Mouse (Mus musculus): ENCODE measurements around the gene Tbxas1. TPM values are rescaled to one million over a fixed set of nuclear protein-coding genes. Genes with fewer than 3 reads are reported as not detected.

Gene Tbxas1
- polyA plus RNA-seq, 1 experiment from 2014 or later = 5.5 TPM

DNA sequence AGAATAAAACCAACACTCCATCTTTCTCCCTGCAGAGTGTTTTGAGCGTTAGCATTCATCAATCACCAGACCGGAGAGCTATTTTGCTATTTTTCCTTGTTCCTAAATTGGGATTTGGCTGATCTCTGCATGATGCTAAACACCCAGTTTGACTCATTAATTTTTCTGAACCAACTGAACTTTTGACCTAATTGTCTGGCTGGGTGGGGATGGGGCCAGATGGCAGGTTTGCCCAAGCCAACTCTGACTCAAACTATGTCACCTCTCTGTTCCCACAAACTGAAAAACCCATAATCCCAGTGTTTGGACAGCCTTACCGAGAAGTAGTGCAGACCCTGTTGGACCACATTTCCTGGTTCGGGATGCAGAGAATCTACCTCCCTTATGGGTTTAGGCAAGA lies 72.1 kb downstream of the Tbxas1 start:
- Histone ChIP-seq H3K4me3 (ENCODE audit: low read depth, low read length) (no peak overlapping the region), H3K4me1 (ENCODE audit: insufficient read depth, low read depth, low read length) (peaks cover 11% of the 10 kb centered on the region; the same call in 1 of the 2 replicates), H3K9ac (replicated peaks; ENCODE audit: low read depth) (no peak overlapping the region), H3K4me2 (replicated peaks; ENCODE audit: low read depth, low read length) (no peak overlapping the region), H3K27ac (ENCODE audit: low read length) (no peak overlapping the region), H3K27me3 (replicated peaks; ENCODE audit: insufficient read depth, low read length) (no peaks in the 10 kb centered on the region), H3K9me3 (ENCODE audit: low read length) (no peaks in the 10 kb centered on the region), H3K36me3 (ENCODE audit: insufficient read depth, low read length) (no peaks in the 10 kb centered on the region)
- ATAC-seq (no peak), DNase-seq (ENCODE audit: low spot score) (no peak)
- 75% methylated on average over 4 of the region's 4 CpGs for WGBS
- no peak for TF ChIP-seq EP300 (IDR thresholded peaks at IDR 0.05)
- no peak for TF ChIP-seq CTCF (IDR thresholded peaks at IDR 0.05)

DNA sequence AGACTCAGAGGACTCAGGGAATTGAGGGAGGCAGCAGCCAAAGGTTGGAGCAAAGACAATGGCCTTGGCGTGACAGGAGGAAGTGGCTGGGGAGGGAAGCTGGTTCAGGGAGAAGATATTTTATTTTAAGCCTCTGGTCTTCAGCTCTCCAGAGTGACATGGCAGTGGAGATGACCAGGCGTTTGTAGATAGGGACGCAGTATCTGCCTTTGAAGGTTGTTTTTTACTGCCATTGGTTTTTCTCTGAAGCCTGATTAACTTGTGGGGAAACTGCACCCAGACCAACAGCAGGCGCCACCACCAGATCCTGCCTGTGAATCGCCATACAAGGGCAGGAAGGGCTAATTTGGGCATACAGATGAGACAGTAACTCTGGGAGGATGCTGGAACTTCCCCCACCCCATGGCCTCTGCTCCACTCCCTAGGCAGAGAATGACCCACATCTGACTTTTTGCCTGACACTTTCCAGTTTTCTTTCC lies 74.5 kb downstream of the Tbxas1 start:
- WGBS = 38% methylated on average over 5 of the region's 5 CpGs
- Histone ChIP-seq H3K9me3 (ENCODE audit: low read length) (no peaks in the 10 kb centered on the region), H3K27ac (ENCODE audit: low read length) (peak overlapping the region; percentile 73), H3K4me2 (replicated peaks; ENCODE audit: low read depth, low read length) (no peak overlapping the region), H3K4me3 (ENCODE audit: low read depth, low read length) (no peak overlapping the region), H3K4me1 (ENCODE audit: insufficient read depth, low read depth, low read length) (peaks cover 11% of the 10 kb centered on the region; the same call in 1 of the 2 replicates), H3K36me3 (ENCODE audit: insufficient read depth, low read length) (no peaks in the 10 kb centered on the region), H3K9ac (replicated peaks; ENCODE audit: low read depth) (no peak overlapping the region), H3K27me3 (replicated peaks; ENCODE audit: insufficient read depth, low read length) (no peaks in the 10 kb centered on the region)
- ATAC-seq (peak; percentile 81), DNase-seq (ENCODE audit: low spot score) (peak; percentile 73)
- peak; percentile 39 for TF ChIP-seq CTCF (IDR thresholded peaks at IDR 0.05)
- TF ChIP-seq EP300 (IDR thresholded peaks at IDR 0.05) = no peak; the same call in 1 of the 2 replicates

DNA sequence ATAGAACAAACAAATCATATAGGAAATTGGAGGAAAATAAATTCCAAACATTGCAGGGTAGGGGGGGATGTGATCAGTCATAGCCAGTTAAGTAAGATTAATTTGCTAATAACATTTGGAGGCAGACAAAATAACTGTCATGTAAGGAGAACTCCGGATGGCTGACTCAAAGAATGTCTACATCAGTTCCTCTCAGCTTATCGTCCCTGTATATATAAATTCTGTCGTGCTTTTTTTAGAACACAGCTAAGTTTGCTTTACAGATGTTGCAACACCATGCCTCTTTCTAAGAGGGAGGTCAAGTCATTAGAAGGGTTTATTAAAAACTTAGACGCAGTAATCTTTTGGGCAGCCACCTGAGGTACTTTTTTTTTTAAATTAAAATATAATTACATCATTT lies 75.1 kb downstream of the Tbxas1 start:
- peak; percentile 82 for DNase-seq (ENCODE audit: low spot score)
- no peaks in the 10 kb centered on the region for H3K36me3 ChIP-seq (ENCODE audit: insufficient read depth, low read length)
- under 1% methylated on average over 4 of the region's 4 CpGs for WGBS
- H3K4me1 ChIP-seq (ENCODE audit: insufficient read depth, low read depth, low read length) = peaks cover 11% of the 10 kb centered on the region; the same call in 1 of the 2 replicates
- no peak overlapping the region for H3K4me2 ChIP-seq (replicated peaks; ENCODE audit: low read depth, low read length)
- no peak overlapping the region for H3K9ac ChIP-seq (replicated peaks; ENCODE audit: low read depth)
- H3K4me3 ChIP-seq (ENCODE audit: low read depth, low read length) = no peak overlapping the region
- TF ChIP-seq EP300 (IDR thresholded peaks at IDR 0.05) = no peak
- TF ChIP-seq CTCF (IDR thresholded peaks at IDR 0.05) = no peak
- peak overlapping the region; percentile 73 for H3K27ac ChIP-seq (ENCODE audit: low read length)
- peak; percentile 71 for ATAC-seq
- no peaks in the 10 kb centered on the region for H3K27me3 ChIP-seq (replicated peaks; ENCODE audit: insufficient read depth, low read length)
- no peaks in the 10 kb centered on the region for H3K9me3 ChIP-seq (ENCODE audit: low read length)

DNA sequence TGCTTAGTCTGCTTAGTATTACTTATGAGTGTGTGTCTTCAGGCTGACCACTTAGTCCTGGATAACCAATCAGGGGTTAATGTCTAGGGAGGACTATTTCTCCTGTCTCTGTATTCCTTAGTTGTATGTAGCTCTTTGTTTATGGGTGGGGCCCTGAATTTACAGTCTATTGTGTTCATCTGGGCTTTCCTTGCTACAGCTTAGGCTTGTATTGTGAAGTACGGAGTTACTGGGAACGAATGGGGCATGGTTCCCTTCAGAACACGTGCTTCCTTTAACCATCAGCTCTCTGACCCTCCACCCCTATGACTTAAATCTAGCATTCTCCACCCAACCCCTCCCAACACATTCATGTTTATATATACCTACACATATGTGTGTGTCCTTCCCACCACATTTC lies 75.6 kb downstream of the Tbxas1 start:
- DNase-seq (ENCODE audit: low spot score) (peak; percentile 74), ATAC-seq (peak; percentile 81)
- TF ChIP-seq EP300 (IDR thresholded peaks at IDR 0.05) = peak; percentile 25
- TF ChIP-seq CTCF (IDR thresholded peaks at IDR 0.05) = no peak

DNA sequence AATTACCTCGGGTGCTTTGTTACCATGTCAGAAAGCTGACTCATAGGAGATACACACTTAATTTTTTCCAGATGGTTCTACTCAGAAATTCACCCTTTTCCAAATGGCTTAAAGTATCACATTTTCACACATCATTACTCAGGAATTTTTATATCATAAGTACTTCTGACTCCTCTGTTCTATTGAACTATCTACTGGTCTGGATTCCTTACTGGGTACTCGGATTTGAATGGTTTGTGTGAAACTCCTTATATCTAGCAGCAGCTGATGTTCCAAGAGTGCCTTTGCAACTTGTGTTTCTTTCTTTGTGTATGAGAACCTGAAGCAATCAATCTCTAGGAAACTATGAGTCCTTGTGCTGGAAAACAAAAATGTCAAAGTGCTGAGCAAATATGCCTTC lies 81.4 kb downstream of the Tbxas1 start:
- Histone ChIP-seq H3K27ac (ENCODE audit: low read length) (no peak overlapping the region), H3K36me3 (ENCODE audit: insufficient read depth, low read length) (no peaks in the 10 kb centered on the region), H3K9ac (replicated peaks; ENCODE audit: low read depth) (no peak overlapping the region), H3K9me3 (ENCODE audit: low read length) (no peaks in the 10 kb centered on the region), H3K4me3 (ENCODE audit: low read depth, low read length) (no peak overlapping the region), H3K4me2 (replicated peaks; ENCODE audit: low read depth, low read length) (no peak overlapping the region), H3K4me1 (ENCODE audit: insufficient read depth, low read depth, low read length) (no peaks in the 10 kb centered on the region), H3K27me3 (replicated peaks; ENCODE audit: insufficient read depth, low read length) (no peaks in the 10 kb centered on the region)
- ATAC-seq = no peak
- DNase-seq (ENCODE audit: low spot score) = no peak
- TF ChIP-seq CTCF (IDR thresholded peaks at IDR 0.05) (no peak), EP300 (IDR thresholded peaks at IDR 0.05) (no peak)
- WGBS = 44% methylated on average over 2 of the region's 2 CpGs

More for the DNA sequence above, 75.6 kb downstream of the Tbxas1 start:
- no peaks in the 10 kb centered on the region for H3K27me3 ChIP-seq (replicated peaks; ENCODE audit: insufficient read depth, low read length)
- no peaks in the 10 kb centered on the region for H3K36me3 ChIP-seq (ENCODE audit: insufficient read depth, low read length)
- WGBS = 38% methylated on average over 3 of the region's 3 CpGs
- H3K9ac ChIP-seq (replicated peaks; ENCODE audit: low read depth) = no peak overlapping the region
- no peak overlapping the region for H3K4me2 ChIP-seq (replicated peaks; ENCODE audit: low read depth, low read length)
- H3K4me3 ChIP-seq (ENCODE audit: low read depth, low read length) = no peak overlapping the region
- H3K27ac ChIP-seq (ENCODE audit: low read length) = 0 out of 2 replicates have a peak overlapping the region, but pooled peaks have one; percentile 73
- no peaks in the 10 kb centered on the region for H3K9me3 ChIP-seq (ENCODE audit: low read length)
- peaks cover 11% of the 10 kb centered on the region; the same call in 1 of the 2 replicates for H3K4me1 ChIP-seq (ENCODE audit: insufficient read depth, low read depth, low read length)

DNA sequence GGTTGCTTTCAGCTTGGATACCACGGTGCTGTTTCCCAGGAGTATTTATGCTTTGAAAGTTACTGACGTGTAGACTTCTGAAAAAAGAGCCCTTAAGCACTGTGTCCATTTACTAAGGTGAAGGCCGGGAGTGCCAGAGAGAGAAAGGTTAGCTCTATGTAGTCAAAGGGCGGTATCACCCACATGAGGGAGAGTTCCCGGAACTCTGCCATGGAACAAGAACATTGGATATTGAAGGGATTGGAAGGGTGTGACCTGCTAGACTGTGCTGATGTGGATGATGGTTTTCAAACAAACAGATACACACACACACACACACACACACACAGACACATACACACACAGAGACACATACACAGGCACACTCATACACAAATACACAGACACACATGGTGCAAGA lies 82.0 kb downstream of the Tbxas1 start:
- no peak for ATAC-seq
- no peak overlapping the region for H3K9ac ChIP-seq (replicated peaks; ENCODE audit: low read depth)
- TF ChIP-seq CTCF (IDR thresholded peaks at IDR 0.05) = no peak
- no peak for TF ChIP-seq EP300 (IDR thresholded peaks at IDR 0.05)
- H3K27me3 ChIP-seq (replicated peaks; ENCODE audit: insufficient read depth, low read length) = no peaks in the 10 kb centered on the region
- no peak overlapping the region for H3K4me2 ChIP-seq (replicated peaks; ENCODE audit: low read depth, low read length)
- H3K27ac ChIP-seq (ENCODE audit: low read length) = no peak overlapping the region
- no peaks in the 10 kb centered on the region for H3K9me3 ChIP-seq (ENCODE audit: low read length)
- H3K36me3 ChIP-seq (ENCODE audit: insufficient read depth, low read length) = no peaks in the 10 kb centered on the region
- H3K4me1 ChIP-seq (ENCODE audit: insufficient read depth, low read depth, low read length) = no peaks in the 10 kb centered on the region
- 67% methylated on average over 5 of the region's 5 CpGs for WGBS
- no peak overlapping the region for H3K4me3 ChIP-seq (ENCODE audit: low read depth, low read length)
- DNase-seq (ENCODE audit: low spot score) = no peak

DNA sequence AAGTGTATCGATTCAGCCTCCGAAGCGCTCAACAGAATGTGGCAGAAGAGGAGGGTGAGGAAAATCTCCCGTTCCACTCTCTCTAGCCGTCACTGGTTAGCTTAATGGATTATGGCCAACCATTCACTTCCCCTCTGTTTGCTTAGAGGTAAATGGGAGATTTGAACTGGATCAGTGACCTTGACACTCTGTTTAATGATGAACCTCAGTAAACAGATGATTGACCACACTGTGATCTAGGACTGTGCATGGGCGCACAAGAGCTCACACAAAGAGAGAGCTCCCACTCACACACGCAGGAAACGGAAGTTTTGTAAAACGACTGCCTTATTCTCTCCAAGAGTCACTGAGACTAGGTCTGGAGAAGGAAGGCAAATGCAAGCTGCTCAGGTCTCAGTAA lies 84.3 kb downstream of the Tbxas1 start:
- no peak for TF ChIP-seq EP300 (IDR thresholded peaks at IDR 0.05)
- TF ChIP-seq CTCF (IDR thresholded peaks at IDR 0.05) = no peak
- Histone ChIP-seq H3K36me3 (ENCODE audit: insufficient read depth, low read length) (no peaks in the 10 kb centered on the region), H3K4me1 (ENCODE audit: insufficient read depth, low read depth, low read length) (no peaks in the 10 kb centered on the region), H3K4me2 (replicated peaks; ENCODE audit: low read depth, low read length) (no peak overlapping the region), H3K27me3 (replicated peaks; ENCODE audit: insufficient read depth, low read length) (no peaks in the 10 kb centered on the region), H3K27ac (ENCODE audit: low read length) (no peak overlapping the region), H3K4me3 (ENCODE audit: low read depth, low read length) (no peak overlapping the region), H3K9me3 (ENCODE audit: low read length) (no peaks in the 10 kb centered on the region), H3K9ac (replicated peaks; ENCODE audit: low read depth) (no peak overlapping the region)
- ATAC-seq = no peak
- whole genome bisulfite sequencing = 77% methylated on average over 9 of the region's 9 CpGs
- no peak for DNase-seq (ENCODE audit: low spot score)

Measured in lung, postnatal 0 days (tissue).